Mouse (Mus musculus) layer of hippocampus, adult 9-10 months (tissue): ENCODE results near the gene Glyat.

ENCODE experiments used
- DNase-seq: peaks from one replicate; pipeline ENCODE4 v3.0.0; 2022; ENCODE audit warnings: low spot score

Gene Glyat

DNA sequence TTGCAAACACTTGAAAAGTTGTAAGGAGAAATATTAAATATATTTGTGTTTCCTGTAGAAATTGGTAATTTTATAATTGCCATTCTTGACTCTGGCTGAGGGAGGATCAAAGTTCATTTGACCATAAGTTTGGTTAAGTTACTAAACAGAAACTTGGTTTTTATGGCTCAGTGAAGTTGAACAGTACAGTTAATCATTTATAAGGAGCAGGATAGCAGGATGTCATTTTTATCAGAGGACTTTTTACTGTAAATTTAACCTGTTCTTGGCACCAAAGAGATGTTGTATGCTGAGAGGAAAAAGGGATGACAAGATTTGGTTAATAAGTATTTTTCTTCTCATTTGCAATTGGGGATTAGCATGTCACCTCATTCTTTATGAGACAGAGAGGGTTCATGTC, 51.5 kb downstream of the Glyat start:
- DNase-seq, result no peak

DNA sequence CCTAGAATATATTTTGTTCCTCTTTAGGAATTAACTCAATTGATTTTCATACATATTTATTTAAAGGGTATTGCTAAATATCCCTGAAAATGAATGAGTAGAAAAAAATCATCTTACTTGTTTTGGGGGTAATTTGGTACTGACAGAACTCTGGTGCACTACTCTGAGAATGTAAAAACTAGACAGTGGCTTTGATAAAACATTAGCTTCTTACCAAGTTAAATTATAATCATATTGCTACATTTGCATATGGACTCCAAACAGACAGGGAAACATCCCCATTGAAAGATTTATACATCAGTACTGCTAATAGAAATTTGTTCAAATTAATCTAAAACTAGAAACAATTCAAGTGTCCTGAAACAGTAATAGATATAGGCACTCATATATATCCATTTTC, 52.1 kb downstream of the Glyat start:
- DNase-seq, result no peak

DNA sequence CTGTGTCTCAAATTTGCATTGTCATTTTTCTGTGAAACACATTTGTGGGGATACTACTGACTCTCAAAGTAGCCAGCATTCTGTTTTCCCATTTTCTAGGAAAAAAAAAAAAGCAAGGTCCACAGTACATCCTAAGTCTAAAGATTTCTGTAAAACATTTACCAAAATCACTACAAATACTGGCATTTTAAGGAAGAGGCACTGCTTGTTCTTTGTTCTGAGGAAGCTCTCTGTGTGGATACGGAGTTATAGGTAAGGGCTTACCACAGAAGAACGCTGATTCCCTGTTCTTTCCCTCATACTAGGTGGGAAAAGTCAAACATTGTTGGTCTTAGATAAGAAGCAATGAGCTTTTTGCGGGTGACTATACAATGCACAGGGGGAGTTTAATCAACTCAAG, 62.5 kb downstream of the Glyat start, which contains the start of gene Keg1:
Keg1 (plus strand) TSS at position 197 of the 400 bp plus-strand sequence.
- no peak for DNase-seq

GRCm38 (mm10) chr19:12696221-12696620, 63.1 kb downstream of the Glyat start:
- no peak for DNase-seq
